Mouse (Mus musculus): Measurements from ENCODE around the gene Scyl1. TPM values are rescaled to one million over a fixed set of nuclear protein-coding genes. Genes with fewer than 3 reads are reported as not detected.

The Scyl1 gene
- polyA plus RNA-seq, 1 experiment from 2014 or later = 69.2 TPM

DNA sequence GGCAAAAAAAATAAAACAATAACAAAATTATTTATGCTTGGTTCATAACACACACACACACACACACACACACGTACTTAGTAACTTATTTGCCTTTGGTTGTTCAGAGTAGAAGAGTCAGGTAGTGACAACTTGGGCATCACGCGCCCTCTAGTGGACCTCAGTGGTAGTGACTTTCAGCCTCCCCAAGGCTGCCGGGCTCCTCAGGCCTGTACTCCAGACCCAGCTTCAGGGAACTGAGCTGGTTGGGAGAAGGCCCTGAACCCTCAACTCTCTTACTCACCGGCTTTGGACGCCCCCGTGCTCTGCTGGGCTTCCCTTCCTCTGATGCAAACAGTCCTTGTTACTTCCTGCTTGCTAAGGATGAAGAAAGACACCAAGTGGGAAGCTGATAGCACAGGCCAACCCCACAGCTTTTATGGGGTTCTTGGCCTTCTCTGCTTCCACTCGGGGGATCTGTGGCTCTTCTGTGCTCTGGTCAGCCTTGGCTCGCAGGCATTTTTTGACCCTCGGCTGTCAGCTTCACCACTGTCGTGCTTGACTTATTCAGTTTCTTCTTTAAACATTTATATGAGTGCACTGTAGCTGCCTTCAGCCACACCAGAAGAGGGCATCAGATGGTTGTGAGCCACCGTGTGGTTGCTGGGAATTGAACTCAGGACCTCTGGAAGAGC lies 15.4 kb upstream of the Scyl1 start:
- H3K4me2 ChIP-seq (ENCODE audit: low read length) = no peak overlapping the region
- WGBS = 10% methylated on average over 12 of the region's 12 CpGs
- H3K9ac ChIP-seq (ENCODE audit: low read length) = no peak overlapping the region
- no peak overlapping the region for H3K27ac ChIP-seq (ENCODE audit: low read depth)
- H3K4me1 ChIP-seq (replicated peaks; ENCODE audit: control insufficient read depth, insufficient read depth, low read length) = no peaks in the 10 kb centered on the region
- ATAC-seq (replicated peaks; ENCODE audit: low FRiP score, low TSS enrichment, low read depth) (peak; percentile 83), DNase-seq (ENCODE audit: low spot score) (peak; percentile 97)
- no peaks in the 10 kb centered on the region for H3K9me3 ChIP-seq (ENCODE audit: control insufficient read depth, low read length)
- H3K4me3 ChIP-seq (ENCODE audit: low read depth, low read length) = no peak overlapping the region
- H3K36me3 ChIP-seq (ENCODE audit: control insufficient read depth, insufficient read depth, low read length) = no peaks in the 10 kb centered on the region
- no peaks in the 10 kb centered on the region for H3K27me3 ChIP-seq (replicated peaks; ENCODE audit: control insufficient read depth, insufficient read depth, low read length)

DNA sequence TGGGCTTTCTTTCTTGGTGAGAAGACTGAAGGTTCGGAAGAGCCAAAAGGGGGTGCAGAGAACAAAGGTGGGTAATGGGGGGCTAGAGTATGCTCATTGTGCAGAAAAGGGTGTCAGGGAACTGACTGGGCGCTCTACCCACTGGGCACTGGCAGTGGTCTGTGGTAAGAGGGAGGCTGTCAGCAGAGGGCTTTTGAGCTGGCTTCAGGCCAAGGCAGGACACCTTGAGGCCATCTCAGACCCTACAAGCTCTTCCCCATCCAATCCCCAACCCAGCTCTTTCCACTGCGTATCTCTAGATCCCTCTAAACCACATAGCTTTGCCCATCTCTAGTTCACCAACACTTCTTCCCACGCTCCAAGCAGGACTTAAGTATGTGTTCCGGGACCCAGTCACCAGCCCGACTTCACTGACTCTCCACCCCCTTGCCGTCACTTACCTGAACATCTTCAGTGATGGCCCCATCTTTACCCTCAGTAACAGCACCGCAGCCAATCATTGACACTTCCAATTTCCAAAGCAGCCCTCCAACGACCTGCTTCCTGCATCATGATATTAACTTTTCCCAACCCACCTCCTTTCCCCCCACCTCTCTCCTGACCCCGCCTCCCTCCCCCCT lies 13.8 kb upstream of the Scyl1 start:
- ATAC-seq (replicated peaks; ENCODE audit: low FRiP score, low TSS enrichment, low read depth) = no peak
- no peaks in the 10 kb centered on the region for H3K9me3 ChIP-seq (ENCODE audit: control insufficient read depth, low read length)
- 54% methylated on average over 10 of the region's 10 CpGs for WGBS

DNA sequence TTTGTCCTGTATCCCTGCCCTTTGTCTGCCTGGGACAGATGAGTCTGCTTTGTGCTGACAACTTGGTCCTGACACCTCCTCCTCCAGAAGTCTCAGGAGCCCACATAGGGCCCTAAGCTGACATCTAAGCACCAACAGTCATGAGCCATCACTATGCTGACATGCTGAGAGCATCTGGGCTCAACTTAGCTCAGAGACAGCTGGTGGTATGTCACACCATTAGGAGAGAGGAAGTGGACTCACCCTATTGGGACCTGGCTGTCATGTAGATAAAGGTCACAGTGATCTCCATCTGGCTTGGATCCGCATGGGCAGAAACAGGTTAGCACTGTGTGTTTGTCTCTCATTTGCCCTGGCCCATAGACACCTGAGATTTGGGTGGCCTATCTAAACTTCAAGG lies 10.9 kb upstream of the Scyl1 start:
- Histone ChIP-seq H3K4me1 (replicated peaks; ENCODE audit: control insufficient read depth, insufficient read depth, low read length) (no peaks in the 10 kb centered on the region), H3K9ac (ENCODE audit: low read length) (no peak overlapping the region)

More for the DNA sequence above, 13.8 kb upstream of the Scyl1 start:
- Histone ChIP-seq H3K27ac (ENCODE audit: low read depth) (no peak overlapping the region), H3K9ac (ENCODE audit: low read length) (no peak overlapping the region), H3K4me2 (ENCODE audit: low read length) (no peak overlapping the region), H3K4me3 (ENCODE audit: low read depth, low read length) (no peak overlapping the region), H3K4me1 (replicated peaks; ENCODE audit: control insufficient read depth, insufficient read depth, low read length) (no peaks in the 10 kb centered on the region), H3K36me3 (ENCODE audit: control insufficient read depth, insufficient read depth, low read length) (no peaks in the 10 kb centered on the region), H3K27me3 (replicated peaks; ENCODE audit: control insufficient read depth, insufficient read depth, low read length) (no peaks in the 10 kb centered on the region)
- DNase-seq (ENCODE audit: low spot score) = no peak

DNA sequence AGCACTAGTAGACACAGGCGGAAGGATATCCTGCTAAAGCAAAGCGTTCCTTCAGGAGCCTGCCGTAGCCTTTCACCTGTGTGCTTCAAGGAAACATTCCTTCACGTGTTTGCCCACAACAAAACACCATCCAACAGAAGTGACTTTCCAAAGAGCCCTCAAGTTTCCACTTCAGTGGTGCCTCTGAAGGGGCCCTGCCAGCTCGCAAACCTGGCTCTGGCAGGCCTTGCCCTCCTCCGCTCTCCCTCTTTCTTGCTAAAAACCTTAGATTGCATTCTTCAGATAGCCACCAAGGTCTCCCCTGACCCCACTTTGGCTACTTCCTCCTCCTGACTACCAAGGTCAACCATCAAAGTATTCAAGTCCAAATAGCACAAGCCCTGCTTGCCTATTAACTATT lies 10.3 kb upstream of the Scyl1 start:
- no peak overlapping the region for H3K9ac ChIP-seq (ENCODE audit: low read length)
- no peak overlapping the region for H3K4me2 ChIP-seq (ENCODE audit: low read length)
- 86% methylated on average over 6 of the region's 6 CpGs for WGBS
- H3K27ac ChIP-seq (ENCODE audit: low read depth) = no peak overlapping the region
- H3K4me3 ChIP-seq (ENCODE audit: low read depth, low read length) = no peak overlapping the region
- no peaks in the 10 kb centered on the region for H3K9me3 ChIP-seq (ENCODE audit: control insufficient read depth, low read length)
- DNase-seq (ENCODE audit: low spot score) (no peak), ATAC-seq (replicated peaks; ENCODE audit: low FRiP score, low TSS enrichment, low read depth) (no peak)
- H3K27me3 ChIP-seq (replicated peaks; ENCODE audit: control insufficient read depth, insufficient read depth, low read length) = no peaks in the 10 kb centered on the region
- H3K36me3 ChIP-seq (ENCODE audit: control insufficient read depth, insufficient read depth, low read length) = no peaks in the 10 kb centered on the region
- no peaks in the 10 kb centered on the region for H3K4me1 ChIP-seq (replicated peaks; ENCODE audit: control insufficient read depth, insufficient read depth, low read length)

More for the DNA sequence above, 10.9 kb upstream of the Scyl1 start:
- H3K27me3 ChIP-seq (replicated peaks; ENCODE audit: control insufficient read depth, insufficient read depth, low read length) = no peaks in the 10 kb centered on the region
- H3K4me2 ChIP-seq (ENCODE audit: low read length) = no peak overlapping the region
- H3K9me3 ChIP-seq (ENCODE audit: control insufficient read depth, low read length) = no peaks in the 10 kb centered on the region
- no peaks in the 10 kb centered on the region for H3K36me3 ChIP-seq (ENCODE audit: control insufficient read depth, insufficient read depth, low read length)
- H3K4me3 ChIP-seq (ENCODE audit: low read depth, low read length) = no peak overlapping the region
- DNase-seq (ENCODE audit: low spot score) = no peak
- WGBS = 80% methylated on average over 1 of the region's 1 CpGs
- no peak overlapping the region for H3K27ac ChIP-seq (ENCODE audit: low read depth)
- no peak for ATAC-seq (replicated peaks; ENCODE audit: low FRiP score, low TSS enrichment, low read depth)

DNA sequence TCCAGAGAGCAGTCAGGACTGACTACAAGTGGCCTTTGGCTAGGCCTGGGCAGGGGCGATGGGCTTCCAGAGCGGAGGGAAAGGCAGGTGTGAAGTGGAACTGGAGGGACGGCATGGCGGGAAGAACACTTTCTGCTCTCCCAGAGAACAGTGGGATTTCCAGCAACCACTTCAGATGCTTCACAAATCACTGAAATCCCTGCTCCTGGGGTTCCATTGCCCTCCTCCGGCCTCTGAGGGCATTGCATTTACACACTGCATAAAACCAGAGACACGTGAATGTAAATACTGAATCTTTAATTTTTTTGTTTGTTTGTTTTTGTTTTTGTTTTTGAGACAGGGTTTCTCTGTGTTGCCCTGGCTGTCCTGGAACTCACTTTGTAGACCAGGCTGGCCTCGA lies 9.0 kb upstream of the Scyl1 start:
- no peaks in the 10 kb centered on the region for H3K4me1 ChIP-seq (replicated peaks; ENCODE audit: control insufficient read depth, insufficient read depth, low read length)

DNA sequence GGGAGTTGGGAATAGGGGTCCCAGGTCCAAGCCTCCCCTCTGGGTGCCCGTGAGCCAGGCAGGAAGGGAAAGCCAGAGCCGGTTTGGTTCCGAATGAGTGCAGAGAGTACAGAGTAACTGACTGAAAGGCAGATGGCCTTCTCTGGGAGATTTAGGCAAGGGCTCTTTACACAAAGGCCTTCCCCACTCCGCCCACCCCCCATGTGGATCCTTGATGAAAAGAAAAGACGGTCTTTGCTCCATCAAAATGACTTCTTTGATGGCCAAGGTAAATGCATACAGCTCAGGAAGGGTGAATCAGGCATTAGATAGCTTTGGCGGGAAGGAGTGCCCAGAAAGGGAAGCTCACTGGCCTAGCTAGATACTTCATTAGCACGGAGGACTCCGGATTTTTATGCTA lies 7.1 kb upstream of the Scyl1 start:
- H3K27ac ChIP-seq (ENCODE audit: low read depth) = no peak overlapping the region
- H3K4me2 ChIP-seq (ENCODE audit: low read length) = no peak overlapping the region
- H3K9me3 ChIP-seq (ENCODE audit: control insufficient read depth, low read length) = no peaks in the 10 kb centered on the region
- no peak overlapping the region for H3K9ac ChIP-seq (ENCODE audit: low read length)
- H3K36me3 ChIP-seq (ENCODE audit: control insufficient read depth, insufficient read depth, low read length) = no peaks in the 10 kb centered on the region
- 61% methylated on average over 8 of the region's 8 CpGs for WGBS
- ATAC-seq (replicated peaks; ENCODE audit: low FRiP score, low TSS enrichment, low read depth) (no peak), DNase-seq (ENCODE audit: low spot score) (no peak)
- no peaks in the 10 kb centered on the region for H3K4me1 ChIP-seq (replicated peaks; ENCODE audit: control insufficient read depth, insufficient read depth, low read length)
- no peaks in the 10 kb centered on the region for H3K27me3 ChIP-seq (replicated peaks; ENCODE audit: control insufficient read depth, insufficient read depth, low read length)
- H3K4me3 ChIP-seq (ENCODE audit: low read depth, low read length) = no peak overlapping the region

More for the DNA sequence above, 9.0 kb upstream of the Scyl1 start:
- H3K9me3 ChIP-seq (ENCODE audit: control insufficient read depth, low read length) = no peaks in the 10 kb centered on the region
- H3K27me3 ChIP-seq (replicated peaks; ENCODE audit: control insufficient read depth, insufficient read depth, low read length) = no peaks in the 10 kb centered on the region
- H3K4me2 ChIP-seq (ENCODE audit: low read length) = no peak overlapping the region
- 74% methylated on average over 7 of the region's 7 CpGs for WGBS
- no peaks in the 10 kb centered on the region for H3K36me3 ChIP-seq (ENCODE audit: control insufficient read depth, insufficient read depth, low read length)
- ATAC-seq (replicated peaks; ENCODE audit: low FRiP score, low TSS enrichment, low read depth) = no peak
- no peak overlapping the region for H3K27ac ChIP-seq (ENCODE audit: low read depth)
- DNase-seq (ENCODE audit: low spot score) = no peak
- no peak overlapping the region for H3K9ac ChIP-seq (ENCODE audit: low read length)
- no peak overlapping the region for H3K4me3 ChIP-seq (ENCODE audit: low read depth, low read length)

DNA sequence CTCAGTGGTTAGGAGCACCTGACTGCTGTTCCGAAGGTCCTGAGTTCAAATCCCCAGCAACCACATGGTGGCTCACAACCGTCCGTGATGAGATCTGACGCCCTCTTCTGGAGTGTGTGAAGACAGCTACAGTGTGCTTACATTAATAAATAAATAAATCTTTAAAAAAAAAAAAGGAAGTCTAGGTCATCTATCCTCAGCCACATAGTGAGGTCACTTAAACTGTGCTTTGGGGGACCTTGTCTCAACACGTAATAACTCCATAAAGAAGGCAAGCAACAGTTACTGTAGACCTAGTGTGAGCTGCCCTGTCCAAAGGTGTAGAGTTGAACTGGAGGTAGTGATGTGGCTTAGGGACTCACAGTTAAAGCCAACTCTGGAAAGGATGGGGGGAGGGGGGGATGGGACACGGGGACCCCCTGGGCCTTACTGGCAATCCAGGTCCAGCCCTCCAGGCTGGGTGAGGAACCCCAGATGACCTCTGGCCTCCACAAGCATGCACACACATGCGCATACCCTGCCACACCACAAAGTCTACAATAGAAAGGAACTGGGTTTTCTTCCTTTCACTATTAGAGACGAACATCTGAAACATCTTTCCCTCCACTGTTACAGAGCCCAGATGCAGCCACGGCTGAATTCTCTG lies 6.3 kb upstream of the Scyl1 start:
- no peaks in the 10 kb centered on the region for H3K27me3 ChIP-seq (replicated peaks; ENCODE audit: control insufficient read depth, insufficient read depth, low read length)
- H3K4me2 ChIP-seq (ENCODE audit: low read length) = no peak overlapping the region
- no peaks in the 10 kb centered on the region for H3K4me1 ChIP-seq (replicated peaks; ENCODE audit: control insufficient read depth, insufficient read depth, low read length)
- no peaks in the 10 kb centered on the region for H3K9me3 ChIP-seq (ENCODE audit: control insufficient read depth, low read length)
- no peak overlapping the region for H3K4me3 ChIP-seq (ENCODE audit: low read depth, low read length)
- no peak overlapping the region for H3K27ac ChIP-seq (ENCODE audit: low read depth)
- no peak for ATAC-seq (replicated peaks; ENCODE audit: low FRiP score, low TSS enrichment, low read depth)
- H3K9ac ChIP-seq (ENCODE audit: low read length) = no peak overlapping the region
- H3K36me3 ChIP-seq (ENCODE audit: control insufficient read depth, insufficient read depth, low read length) = no peaks in the 10 kb centered on the region
- DNase-seq (ENCODE audit: low spot score) = no peak
- WGBS = 76% methylated on average over 9 of the region's 9 CpGs

DNA sequence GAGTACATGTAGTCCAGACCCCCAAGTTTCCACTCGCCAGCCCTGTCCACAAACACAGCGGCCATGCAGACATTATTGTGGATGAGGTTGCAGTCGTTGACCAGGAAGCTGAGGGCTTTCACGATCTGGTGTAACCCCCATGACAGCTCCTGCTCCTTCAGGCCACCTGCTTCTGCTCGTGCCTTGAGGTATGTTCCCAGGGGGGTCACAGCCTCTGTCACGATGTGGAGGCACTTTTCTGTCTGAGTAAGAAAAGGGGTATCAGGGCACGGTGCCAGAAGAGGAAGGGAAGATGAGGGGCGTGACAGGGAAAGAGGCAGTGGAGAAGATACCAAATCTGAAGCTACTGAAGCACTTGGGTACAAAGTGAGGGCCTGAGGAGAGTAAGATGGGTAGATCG lies 908 bp downstream of the Scyl1 start:
- Histone ChIP-seq H3K4me1 (replicated peaks; ENCODE audit: control insufficient read depth, insufficient read depth, low read length) (peaks cover 9% of the 10 kb centered on the region), H3K4me2 (ENCODE audit: low read length) (peak overlapping the region; percentile 94), H3K27ac (ENCODE audit: low read depth) (no peak overlapping the region), H3K36me3 (ENCODE audit: control insufficient read depth, insufficient read depth, low read length) (peaks cover 44% of the 10 kb centered on the region), H3K4me3 (ENCODE audit: low read depth, low read length) (peak overlapping the region; percentile 82), H3K27me3 (replicated peaks; ENCODE audit: control insufficient read depth, insufficient read depth, low read length) (no peaks in the 10 kb centered on the region), H3K9ac (ENCODE audit: low read length) (peak overlapping the region; percentile 78), H3K9me3 (ENCODE audit: control insufficient read depth, low read length) (no peaks in the 10 kb centered on the region)
- 42% methylated on average over 9 of the region's 9 CpGs for WGBS
- ATAC-seq (replicated peaks; ENCODE audit: low FRiP score, low TSS enrichment, low read depth) (no peak), DNase-seq (ENCODE audit: low spot score) (no peak)

Measured in intestine, embryonic 14.5 days (tissue).